Mouse (Mus musculus) hindbrain, embryonic 12.5 days (tissue): ENCODE results near the gene Mphosph9. TPM values are rescaled to one million over a fixed set of nuclear protein-coding genes. Genes with fewer than 3 reads are reported as not detected.

ENCODE experiments used
- ATAC-seq: fragments of 200-750 bp; cut with Nextera tagmentation; 2 replicates; pipeline ENCODE4 v1.8.0; 2017; ENCODE audit warnings: moderate TSS enrichment; ENCODE audit not compliant: low FRiP score
- H3K27ac ChIP-seq: fragments of 300-500 bp; sonication (generic); 2 replicates; pipeline ENCODE4 v1.5.1; 2016; ENCODE audit warnings: mild to moderate bottlenecking
- H3K27me3 ChIP-seq: fragments of 300-500 bp; sonication (generic); 2 replicates; pipeline ENCODE4 v1.6.1; 2016; ENCODE audit warnings: mild to moderate bottlenecking
- H3K36me3 ChIP-seq: fragments of 300-500 bp; sonication (generic); 2 replicates; pipeline ENCODE4 v1.6.1; 2016; ENCODE audit warnings: mild to moderate bottlenecking
- H3K4me1 ChIP-seq: fragments of 300-500 bp; sonication (generic); 2 replicates; pipeline ENCODE4 v1.6.1; 2016
- H3K4me2 ChIP-seq: fragments of 300-500 bp; sonication (generic); replicated peaks from 2 replicates; pipeline ENCODE4 v1.6.1; 2016; ENCODE audit warnings: mild to moderate bottlenecking
- H3K4me3 ChIP-seq: fragments of 300-500 bp; sonication (generic); 2 replicates; pipeline ENCODE4 v1.5.1; 2016; ENCODE audit warnings: mild to moderate bottlenecking
- H3K9ac ChIP-seq: fragments of 300-500 bp; sonication (generic); 2 replicates; pipeline ENCODE4 v1.6.1; 2016; ENCODE audit warnings: mild to moderate bottlenecking, moderate library complexity
- H3K9me3 ChIP-seq: fragments of 300-500 bp; sonication (generic); replicated peaks from 2 replicates; pipeline ENCODE4 v1.6.1; 2016; ENCODE audit warnings: mild to moderate bottlenecking
- WGBS: fragments of 180-500 bp; shearing (Covaris S2); methylation state at CpG from one replicate; pipeline ENCODE4 v1.1.7; 2016; 5-methylcytosine and 5-hydroxymethylcytosine counted together
- polyA plus RNA-seq: library from polyadenylated mRNA; unstranded; fragments of >200 nt; fragmentation: Nextera tagmentation; extraction: Ambion mirVana; gene quantifications from 2 replicates; pipeline ENCODE4 v1.2.1, GENCODE M21; 2016

Mphosph9 gene
- polyA plus RNA-seq, 1 experiment from 2014 or later = 18.6 TPM

- Histone ChIP-seq H3K36me3 (no peaks in the 10 kb centered on the region), H3K4me1 (peaks cover 35% of the 10 kb centered on the region), H3K9me3 (no peaks in the 10 kb centered on the region), H3K9ac (no peak overlapping the region), H3K27ac (no peak overlapping the region), H3K27me3 (no peaks in the 10 kb centered on the region), H3K4me3 (no peak overlapping the region), H3K4me2 (no peak overlapping the region)
- ATAC-seq = no peak
- WGBS = 84% methylated on average over 9 of the region's 9 CpGs
Measured at GRCm38 (mm10) chr5:124204127-124204794, 123.5 kb downstream of the Mphosph9 start.

GRCm38 (mm10) chr5:124203251-124203650, 124.5 kb downstream of the Mphosph9 start:
- Histone ChIP-seq H3K9me3 (no peaks in the 10 kb centered on the region), H3K4me1 (peaks cover 35% of the 10 kb centered on the region), H3K36me3 (no peaks in the 10 kb centered on the region), H3K4me3 (no peak overlapping the region), H3K4me2 (no peak overlapping the region), H3K9ac (no peak overlapping the region), H3K27me3 (no peaks in the 10 kb centered on the region), H3K27ac (no peak overlapping the region)
- 91% methylated on average over 4 of the region's 4 CpGs for WGBS
- ATAC-seq = no peak

- ATAC-seq = no peak
- Histone ChIP-seq H3K36me3 (no peaks in the 10 kb centered on the region), H3K4me2 (no peak overlapping the region), H3K27me3 (no peaks in the 10 kb centered on the region), H3K4me3 (no peak overlapping the region), H3K27ac (no peak overlapping the region), H3K9me3 (no peaks in the 10 kb centered on the region), H3K4me1 (peaks cover 29% of the 10 kb centered on the region), H3K9ac (no peak overlapping the region)
- WGBS = 66% methylated on average over 4 of the region's 4 CpGs
Measured at GRCm38 (mm10) chr5:124202071-124202470, 125.7 kb downstream of the Mphosph9 start.

- no peak overlapping the region for H3K4me3 ChIP-seq
- peaks cover 24% of the 10 kb centered on the region for H3K4me1 ChIP-seq
- no peak overlapping the region for H3K4me2 ChIP-seq
- no peak overlapping the region for H3K9ac ChIP-seq
- no peak for ATAC-seq
- no peaks in the 10 kb centered on the region for H3K36me3 ChIP-seq
- H3K27me3 ChIP-seq = no peaks in the 10 kb centered on the region
- H3K27ac ChIP-seq = no peak overlapping the region
- WGBS = 92% methylated on average over 2 of the region's 2 CpGs
- no peaks in the 10 kb centered on the region for H3K9me3 ChIP-seq
Measured at GRCm38 (mm10) chr5:124201564-124201963, 126.2 kb downstream of the Mphosph9 start.

Other genes with a start within 250 kb of the Mphosph9 start
- 3.7 and 3.8 TPM in 2 replicates for gene Abcb9, start 232.2 kb downstream of the Mphosph9 start, polyA plus RNA-seq
- 19.6 and 25.7 TPM in 2 replicates for gene Ogfod2, start 215.7 kb downstream of the Mphosph9 start, polyA plus RNA-seq
- 86.4 and 88.8 TPM in 2 replicates for gene Arl6ip4, start 211.9 kb downstream of the Mphosph9 start, polyA plus RNA-seq
- 6.9 and 7.0 TPM in 2 replicates for gene Pitpnm2, start 78.2 kb downstream of the Mphosph9 start, polyA plus RNA-seq
- gene 2810006K23Rik, start 117 bp upstream of the Mphosph9 start, polyA plus RNA-seq = 16.6 and 20.0 TPM in 2 replicates
- 142 and 163 TPM in 2 replicates for gene Cdk2ap1, start 35.1 kb upstream of the Mphosph9 start, polyA plus RNA-seq
- 108 and 113 TPM in 2 replicates for gene Sbno1, start 98.0 kb upstream of the Mphosph9 start, polyA plus RNA-seq
- 62.9 and 67.3 TPM in 2 replicates for gene Kmt5a, start 112.0 kb upstream of the Mphosph9 start, polyA plus RNA-seq
- gene Rilpl2, start 150.4 kb upstream of the Mphosph9 start, polyA plus RNA-seq = 18.0 and 20.0 TPM in 2 replicates
- gene Snrnp35, start 155.2 kb upstream of the Mphosph9 start, polyA plus RNA-seq = 23.8 and 27.2 TPM in 2 replicates
- 18.9 and 20.9 TPM in 2 replicates for gene Rilpl1, start 203.4 kb upstream of the Mphosph9 start, polyA plus RNA-seq
- gene Tmed2, start 212.7 kb upstream of the Mphosph9 start, polyA plus RNA-seq = 418 and 446 TPM in 2 replicates
- gene Ddx55, start 224.9 kb upstream of the Mphosph9 start, polyA plus RNA-seq = 18.0 and 19.1 TPM in 2 replicates